Mouse (Mus musculus) lung, postnatal 0 days (tissue): ENCODE results near the gene Slc22a23.

Source experiments
- CTCF ChIP-seq: IDR thresholded peaks from 2 replicates; pipeline ENCODE4 v1.5.1; 2016; ENCODE audit warnings: antibody characterized with exemption, mild to moderate bottlenecking
- EP300 ChIP-seq: IDR thresholded peaks from 2 replicates; pipeline ENCODE4 v1.6.1; 2016; ENCODE audit warnings: antibody characterized with exemption, mild to moderate bottlenecking, control low read depth

DNA sequence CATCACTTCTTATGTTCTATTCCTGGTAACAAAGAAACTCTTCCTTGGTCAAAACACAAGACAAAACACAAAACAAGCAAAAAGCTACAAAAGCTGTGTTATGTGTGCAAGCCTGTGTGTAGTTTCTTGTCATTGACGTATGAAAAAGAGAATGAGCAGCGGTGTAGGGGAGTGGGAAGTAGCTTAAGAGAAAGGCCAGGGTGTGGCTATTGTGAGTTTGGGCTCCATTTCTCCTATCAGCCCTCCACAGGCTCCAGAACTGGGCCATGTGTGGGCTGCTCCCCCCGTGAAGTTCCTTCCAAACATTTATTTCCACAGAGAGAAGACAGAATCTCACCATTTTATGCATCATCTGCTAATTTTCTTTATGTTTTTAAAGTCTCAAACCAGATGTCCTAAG is 91.2 kb downstream of the Slc22a23 start:
- TF ChIP-seq EP300 (no peak), CTCF (no peak)
